Mouse (Mus musculus): ENCODE measurements around the gene Hfe.

DNA sequence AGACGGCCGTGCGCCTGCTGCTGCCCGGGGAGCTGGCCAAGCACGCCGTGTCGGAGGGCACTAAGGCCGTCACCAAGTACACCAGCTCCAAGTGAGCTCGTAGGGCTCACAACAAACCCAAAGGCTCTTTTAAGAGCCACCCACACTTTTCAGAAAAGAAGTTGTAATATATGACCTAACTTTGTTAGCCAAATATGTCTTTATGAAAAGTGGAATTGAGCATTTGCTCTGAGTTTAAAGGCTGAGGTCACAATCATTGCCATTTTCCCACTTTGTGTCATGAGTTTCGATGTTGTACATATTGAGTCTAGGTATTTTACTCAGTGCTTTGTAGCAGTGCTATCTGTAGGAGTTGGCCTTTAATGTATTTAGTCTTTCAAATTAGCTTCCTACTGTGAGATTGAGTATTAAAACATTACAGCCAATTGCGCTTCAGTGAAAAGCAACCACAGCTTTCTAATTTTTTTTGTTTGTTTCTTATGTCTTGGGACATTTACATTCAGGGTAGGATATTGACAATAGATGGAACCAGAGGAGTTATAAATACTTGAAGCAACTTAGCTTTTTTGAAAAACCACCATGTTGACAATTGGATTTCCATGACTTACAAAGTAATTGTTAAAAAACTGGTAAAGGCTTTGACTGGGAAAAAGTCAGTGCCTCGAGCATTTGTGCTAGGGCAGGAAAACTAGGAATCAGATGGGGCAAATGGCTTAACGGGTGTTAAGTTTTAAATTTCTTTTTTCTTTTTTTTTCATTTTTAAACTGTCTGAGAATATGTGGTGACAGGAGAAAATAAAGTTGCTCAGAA, 36.6 kb upstream of the Hfe start:
- TF ChIP-seq POLR2A (IDR thresholded peaks at IDR 0.05; ENCODE audit: borderline replicate concordance, extremely low read depth, insufficient read depth, insufficient read length, poor library complexity, severe bottlenecking), result no peak
- no peak for TF ChIP-seq CTCF (IDR thresholded peaks at IDR 0.05; ENCODE audit: borderline replicate concordance, extremely low read depth, insufficient read depth, insufficient read length)
